Mouse (Mus musculus): Measurements from ENCODE around the gene Patl1. TPM values are rescaled to one million over a fixed set of nuclear protein-coding genes. Genes with fewer than 3 reads are reported as not detected.
"Not testable (repeated sequence)": the region's sequence is repeated elsewhere in the genome, so short reads cannot be mapped to it uniquely, and the experiment has no call there.

The Patl1 gene
- polyA plus RNA-seq, 1 experiment from 2014 or later, result 23.9 TPM

- Histone ChIP-seq H3K27ac (no peak overlapping the region; the same call in 1 of the 2 replicates), H3K27me3 (no peaks in the 10 kb centered on the region), H3K4me1 (peaks cover 24% of the 10 kb centered on the region), H3K36me3 (peaks cover 48% of the 10 kb centered on the region), H3K4me3 (no peak overlapping the region), H3K9me3 (replicated peaks) (no peaks in the 10 kb centered on the region), H3K4me2 (replicated peaks) (no peak overlapping the region), H3K9ac (no peak overlapping the region)
- no peak for ATAC-seq (ENCODE audit: low FRiP score)
- 78% methylated on average over 9 of the region's 9 CpGs for WGBS
These were observed 57.2 kb downstream of the Patl1 start for GRCm38 (mm10) chr19:11969155-11970050.

GRCm38 (mm10) chr19:11973511-11974222, 61.5 kb downstream of the Patl1 start:
- WGBS, result 92% methylated on average over 13 of the region's 13 CpGs

GRCm38 (mm10) chr19:11974223-11974540, 62.0 kb downstream of the Patl1 start:
- no peak overlapping the region for H3K4me3 ChIP-seq
- no peak for ATAC-seq (ENCODE audit: low FRiP score)
- 95% methylated on average over 2 of the region's 2 CpGs for WGBS
- no peaks in the 10 kb centered on the region for H3K27me3 ChIP-seq
- no peak overlapping the region for H3K4me2 ChIP-seq (replicated peaks)
- H3K9ac ChIP-seq, result no peak overlapping the region
- H3K27ac ChIP-seq, result no peak overlapping the region
- H3K4me1 ChIP-seq, result peaks cover 4% of the 10 kb centered on the region; the same call in 1 of the 2 replicates
- H3K9me3 ChIP-seq (replicated peaks), result no peaks in the 10 kb centered on the region
- H3K36me3 ChIP-seq, result peaks cover 88% of the 10 kb centered on the region

More at GRCm38 (mm10) chr19:11973511-11974222, 61.5 kb downstream of the Patl1 start:
- Histone ChIP-seq H3K27ac (no peak overlapping the region), H3K4me3 (no peak overlapping the region), H3K27me3 (no peaks in the 10 kb centered on the region), H3K9me3 (replicated peaks) (no peaks in the 10 kb centered on the region), H3K36me3 (peaks cover 86% of the 10 kb centered on the region), H3K4me2 (replicated peaks) (no peak overlapping the region), H3K9ac (no peak overlapping the region), H3K4me1 (peaks cover 8% of the 10 kb centered on the region; the same call in 1 of the 2 replicates)
- no peak for ATAC-seq (ENCODE audit: low FRiP score)

GRCm38 (mm10) chr19:11975683-11976082, 63.5 kb downstream of the Patl1 start:
- Histone ChIP-seq H3K4me3 (no peak overlapping the region), H3K9ac (no peak overlapping the region), H3K4me1 (no peaks in the 10 kb centered on the region), H3K36me3 (peaks cover 95% of the 10 kb centered on the region), H3K9me3 (replicated peaks) (no peaks in the 10 kb centered on the region), H3K27me3 (no peaks in the 10 kb centered on the region), H3K27ac (no peak overlapping the region), H3K4me2 (replicated peaks) (no peak overlapping the region)
- ATAC-seq (ENCODE audit: low FRiP score), result no peak
- 89% methylated on average over 4 of the region's 4 CpGs for WGBS

GRCm38 (mm10) chr19:11977363-11977762, 65.2 kb downstream of the Patl1 start:
- Histone ChIP-seq H3K4me2 (replicated peaks) (no peak overlapping the region), H3K27ac (no peak overlapping the region), H3K27me3 (no peaks in the 10 kb centered on the region), H3K9me3 (replicated peaks) (no peaks in the 10 kb centered on the region), H3K9ac (no peak overlapping the region), H3K4me1 (no peaks in the 10 kb centered on the region), H3K36me3 (peaks cover 92% of the 10 kb centered on the region), H3K4me3 (no peak overlapping the region)
- no peak for ATAC-seq (ENCODE audit: low FRiP score)
- 88% methylated on average over 5 of the region's 5 CpGs for WGBS

GRCm38 (mm10) chr19:11980471-11980870, 68.3 kb downstream of the Patl1 start:
- H3K27me3 ChIP-seq, result no peaks in the 10 kb centered on the region
- 92% methylated on average over 4 of the region's 4 CpGs for WGBS
- H3K4me2 ChIP-seq (replicated peaks), result no peak overlapping the region
- H3K4me3 ChIP-seq, result no peak overlapping the region
- no peak overlapping the region for H3K9ac ChIP-seq
- H3K27ac ChIP-seq, result no peak overlapping the region
- ATAC-seq (ENCODE audit: low FRiP score), result no peak
- no peaks in the 10 kb centered on the region for H3K9me3 ChIP-seq (replicated peaks)
- no peaks in the 10 kb centered on the region for H3K4me1 ChIP-seq
- H3K36me3 ChIP-seq, result peaks cover 90% of the 10 kb centered on the region

- not testable (repeated sequence) for H3K27me3 ChIP-seq; H3K4me2 ChIP-seq (replicated peaks); H3K4me1 ChIP-seq; H3K4me3 ChIP-seq; H3K9ac ChIP-seq; H3K9me3 ChIP-seq (replicated peaks); H3K27ac ChIP-seq; ATAC-seq (ENCODE audit: low FRiP score)
- 89% methylated on average over 5 of the region's 5 CpGs for WGBS
- H3K36me3 ChIP-seq, result peaks cover 89% of the 10 kb centered on the region
These were observed 72.4 kb downstream of the Patl1 start for GRCm38 (mm10) chr19:11984614-11985013.

GRCm38 (mm10) chr19:11987841-11988240, 75.6 kb downstream of the Patl1 start:
- Histone ChIP-seq H3K4me2 (replicated peaks) (no peak overlapping the region), H3K27ac (no peak overlapping the region), H3K9ac (no peak overlapping the region), H3K9me3 (replicated peaks) (no peaks in the 10 kb centered on the region), H3K4me3 (no peak overlapping the region), H3K27me3 (no peaks in the 10 kb centered on the region), H3K36me3 (peaks cover 88% of the 10 kb centered on the region), H3K4me1 (no peaks in the 10 kb centered on the region)
- ATAC-seq (ENCODE audit: low FRiP score), result no peak
- WGBS, result 90% methylated on average over 3 of the region's 3 CpGs

GRCm38 (mm10) chr19:11989334-11989733, 77.1 kb downstream of the Patl1 start:
- no peaks in the 10 kb centered on the region for H3K9me3 ChIP-seq (replicated peaks)
- no peak overlapping the region for H3K4me3 ChIP-seq
- WGBS, result 97% methylated on average over 7 of the region's 7 CpGs
- H3K27me3 ChIP-seq, result no peaks in the 10 kb centered on the region
- H3K4me2 ChIP-seq (replicated peaks), result no peak overlapping the region
- ATAC-seq (ENCODE audit: low FRiP score), result no peak
- no peak overlapping the region for H3K27ac ChIP-seq
- peaks cover 85% of the 10 kb centered on the region for H3K36me3 ChIP-seq
- no peak overlapping the region for H3K9ac ChIP-seq
- H3K4me1 ChIP-seq, result no peaks in the 10 kb centered on the region

- Histone ChIP-seq H3K27ac (no peak overlapping the region), H3K27me3 (no peaks in the 10 kb centered on the region), H3K36me3 (peaks cover 77% of the 10 kb centered on the region), H3K9ac (no peak overlapping the region), H3K9me3 (replicated peaks) (no peaks in the 10 kb centered on the region), H3K4me3 (no peak overlapping the region), H3K4me2 (replicated peaks) (no peak overlapping the region), H3K4me1 (no peaks in the 10 kb centered on the region)
- 92% methylated on average over 9 of the region's 9 CpGs for WGBS
- ATAC-seq (ENCODE audit: low FRiP score), result no peak
These were observed 79.8 kb downstream of the Patl1 start for GRCm38 (mm10) chr19:11992034-11992433.

GRCm38 (mm10) chr19:11992441-11993029, 80.3 kb downstream of the Patl1 start:
- ATAC-seq (ENCODE audit: low FRiP score), result no peak
- Histone ChIP-seq H3K4me3 (no peak overlapping the region), H3K9me3 (replicated peaks) (no peaks in the 10 kb centered on the region), H3K36me3 (peaks cover 74% of the 10 kb centered on the region), H3K27me3 (no peaks in the 10 kb centered on the region), H3K27ac (no peak overlapping the region), H3K4me1 (no peaks in the 10 kb centered on the region), H3K9ac (no peak overlapping the region), H3K4me2 (replicated peaks) (no peak overlapping the region)
- 96% methylated on average over 10 of the region's 10 CpGs for WGBS

All from hindbrain, embryonic 12.5 days (tissue).